Comparison of ENCODE assay signal across 12 mouse cellular contexts in genomic region chr8:10557961-10558360, GRCm38 (mm10).
"Had no signal": no experiment of that assay in that cellular context is flagged by ENCODE, and none has a peak within 500 bp of the region (broad histone marks: within the 10 kb centered on the region; RNA-seq: fewer than 3 reads in every experiment).

No protein-coding gene starts in this region.

- DNase-seq: left cerebral cortex, postnatal 4 days; liver; liver, embryonic 13.5 days; liver, postnatal 0 days; lung, adult 18-20 months; lung, adult 2 months; lung, embryonic 14.5 days; lung, postnatal 10 days; lung, postnatal 14 days; lung, postnatal 36 days; lung, postnatal 4 days; midbrain, embryonic 14.5 days had no signal
